Mouse (Mus musculus) embryonic facial prominence, embryonic 12.5 days (tissue): ENCODE measurements around the gene Creb3l2. TPM values are rescaled to one million over a fixed set of nuclear protein-coding genes. Genes with fewer than 3 reads are reported as not detected.
A peak's percentile ranks its signal among the peaks of the same experiment; 100 is the strongest.

ENCODE experiments used
- ATAC-seq: fragments of 200-750 bp; cut with Nextera tagmentation; 2 replicates; pipeline ENCODE4 v1.8.0; 2017; ENCODE audit not compliant: insufficient number of reproducible peaks, insufficient read depth, low FRiP score, low TSS enrichment
- H3K27ac ChIP-seq: fragments of 300-500 bp; sonication (generic); 2 replicates; pipeline ENCODE4 v1.5.1; 2016; ENCODE audit warnings: mild to moderate bottlenecking
- H3K27me3 ChIP-seq: fragments of 300-500 bp; sonication (generic); 2 replicates; pipeline ENCODE4 v1.6.1; 2016; ENCODE audit warnings: mild to moderate bottlenecking, moderate library complexity
- H3K36me3 ChIP-seq: fragments of 300-500 bp; sonication (generic); 2 replicates; pipeline ENCODE4 v1.6.1; 2016; ENCODE audit warnings: mild to moderate bottlenecking
- H3K4me1 ChIP-seq: fragments of 300-500 bp; sonication (generic); 2 replicates; pipeline ENCODE4 v1.6.1; 2016
- H3K4me2 ChIP-seq: fragments of 300-500 bp; sonication (generic); replicated peaks from 2 replicates; pipeline ENCODE4 v1.6.1; 2016; ENCODE audit warnings: mild to moderate bottlenecking, moderate library complexity
- H3K4me3 ChIP-seq: fragments of 300-500 bp; sonication (generic); 2 replicates; pipeline ENCODE4 v1.5.1; 2016; ENCODE audit warnings: mild to moderate bottlenecking
- H3K9ac ChIP-seq: fragments of 300-500 bp; sonication (generic); 2 replicates; pipeline ENCODE4 v1.6.1; 2016; ENCODE audit warnings: mild to moderate bottlenecking, moderate library complexity
- H3K9me3 ChIP-seq: fragments of 300-500 bp; sonication (generic); 2 replicates; pipeline ENCODE4 v1.6.1; 2016; ENCODE audit warnings: mild to moderate bottlenecking, moderate library complexity
- WGBS: fragments of 180-500 bp; shearing (Covaris S2); methylation state at CpG from one replicate; pipeline ENCODE4 v1.1.7; 2016; 5-methylcytosine and 5-hydroxymethylcytosine counted together
- polyA plus RNA-seq: library from polyadenylated mRNA; unstranded; fragments of >200 nt; fragmentation: Nextera tagmentation; extraction: Ambion mirVana; gene quantifications from 2 replicates; pipeline ENCODE4 v1.2.1, GENCODE M21; 2016

The Creb3l2 gene
- polyA plus RNA-seq, 1 experiment from 2014 or later = 25.6 TPM

- no peak for ATAC-seq
- Histone ChIP-seq H3K9ac (no peak overlapping the region), H3K4me2 (no peak overlapping the region), H3K27me3 (no peaks in the 10 kb centered on the region), H3K9me3 (no peaks in the 10 kb centered on the region), H3K4me3 (no peak overlapping the region), H3K36me3 (0 out of 2 replicates have a peak, but pooled peaks cover 3% of the 10 kb centered on the region), H3K27ac (peak overlapping the region; percentile 61), H3K4me1 (peaks cover 39% of the 10 kb centered on the region)
- 28% methylated on average over 7 of the region's 7 CpGs for WGBS
Measured at GRCm38 (mm10) chr6:37424374-37424773, 17.6 kb downstream of the Creb3l2 start.

GRCm38 (mm10) chr6:37423386-37423785 lies 18.6 kb downstream of the Creb3l2 start:
- no peak overlapping the region for H3K9ac ChIP-seq
- 0 out of 2 replicates have a peak, but pooled peaks cover 2% of the 10 kb centered on the region for H3K36me3 ChIP-seq
- H3K4me1 ChIP-seq = peaks cover 40% of the 10 kb centered on the region
- H3K4me3 ChIP-seq = no peak overlapping the region
- whole genome bisulfite sequencing = 81% methylated on average over 1 of the region's 1 CpGs
- peak overlapping the region; percentile 54; the same call in 1 of the 2 replicates for H3K27ac ChIP-seq
- no peak overlapping the region for H3K4me2 ChIP-seq
- H3K27me3 ChIP-seq = no peaks in the 10 kb centered on the region
- no peaks in the 10 kb centered on the region for H3K9me3 ChIP-seq
- ATAC-seq = no peak

GRCm38 (mm10) chr6:37421124-37421523 lies 20.8 kb downstream of the Creb3l2 start:
- H3K36me3 ChIP-seq = no peaks in the 10 kb centered on the region
- no peak overlapping the region for H3K9ac ChIP-seq
- no peaks in the 10 kb centered on the region for H3K9me3 ChIP-seq
- H3K4me1 ChIP-seq = peaks cover 39% of the 10 kb centered on the region
- no peaks in the 10 kb centered on the region for H3K27me3 ChIP-seq
- H3K4me3 ChIP-seq = no peak overlapping the region
- no peak for ATAC-seq
- H3K4me2 ChIP-seq = no peak overlapping the region
- H3K27ac ChIP-seq = no peak overlapping the region
- WGBS = 79% methylated on average over 6 of the region's 6 CpGs

GRCm38 (mm10) chr6:37419445-37419941 lies 22.5 kb downstream of the Creb3l2 start:
- WGBS = 62% methylated on average over 17 of the region's 17 CpGs
- no peak overlapping the region for H3K4me2 ChIP-seq
- ATAC-seq = no peak

GRCm38 (mm10) chr6:37418931-37419330 lies 23.0 kb downstream of the Creb3l2 start:
- WGBS = 41% methylated on average over 6 of the region's 6 CpGs
- H3K9me3 ChIP-seq = no peaks in the 10 kb centered on the region
- no peaks in the 10 kb centered on the region for H3K27me3 ChIP-seq
- H3K4me1 ChIP-seq = peaks cover 39% of the 10 kb centered on the region
- H3K4me2 ChIP-seq = 0 out of 2 replicates have a peak overlapping the region, but pooled peaks have one; percentile 20
- peak overlapping the region; percentile 82 for H3K27ac ChIP-seq
- no peak overlapping the region for H3K4me3 ChIP-seq
- ATAC-seq = no peak; the same call in 1 of the 2 replicates
- no peak overlapping the region for H3K9ac ChIP-seq
- peaks cover 7% of the 10 kb centered on the region; the same call in 1 of the 2 replicates for H3K36me3 ChIP-seq

More at GRCm38 (mm10) chr6:37419445-37419941, 22.5 kb downstream of the Creb3l2 start:
- H3K27me3 ChIP-seq = no peaks in the 10 kb centered on the region
- H3K36me3 ChIP-seq = peaks cover 4% of the 10 kb centered on the region; the same call in 1 of the 2 replicates
- no peak overlapping the region for H3K9ac ChIP-seq
- no peak overlapping the region for H3K4me3 ChIP-seq
- H3K9me3 ChIP-seq = no peaks in the 10 kb centered on the region
- H3K27ac ChIP-seq = peak overlapping the region; percentile 82
- H3K4me1 ChIP-seq = peaks cover 43% of the 10 kb centered on the region

- 74% methylated on average over 4 of the region's 4 CpGs for WGBS
- peak overlapping the region; percentile 17; the same call in 1 of the 2 replicates for H3K27ac ChIP-seq
- H3K4me1 ChIP-seq = peaks cover 43% of the 10 kb centered on the region
- H3K27me3 ChIP-seq = no peaks in the 10 kb centered on the region
- H3K4me2 ChIP-seq = no peak overlapping the region
- no peaks in the 10 kb centered on the region for H3K9me3 ChIP-seq
- no peak overlapping the region for H3K4me3 ChIP-seq
- ATAC-seq = no peak
- no peak overlapping the region for H3K9ac ChIP-seq
- peaks cover 7% of the 10 kb centered on the region; the same call in 1 of the 2 replicates for H3K36me3 ChIP-seq
Measured at GRCm38 (mm10) chr6:37416743-37417142, 25.2 kb downstream of the Creb3l2 start.

GRCm38 (mm10) chr6:37415505-37415904 lies 26.4 kb downstream of the Creb3l2 start:
- Histone ChIP-seq H3K4me1 (peaks cover 43% of the 10 kb centered on the region), H3K27ac (peak overlapping the region; percentile 7), H3K9me3 (no peaks in the 10 kb centered on the region), H3K4me2 (no peak overlapping the region), H3K36me3 (peaks cover 7% of the 10 kb centered on the region; the same call in 1 of the 2 replicates), H3K27me3 (no peaks in the 10 kb centered on the region), H3K9ac (no peak overlapping the region), H3K4me3 (no peak overlapping the region)
- 63% methylated on average over 6 of the region's 6 CpGs for WGBS
- ATAC-seq = no peak

- ATAC-seq = 0 out of 2 replicates have a peak, but pooled peaks have one; percentile 50
- no peak overlapping the region for H3K4me3 ChIP-seq
- H3K36me3 ChIP-seq = peaks cover 7% of the 10 kb centered on the region; the same call in 1 of the 2 replicates
- H3K9ac ChIP-seq = no peak overlapping the region
- H3K9me3 ChIP-seq = no peaks in the 10 kb centered on the region
- peak overlapping the region; percentile 7 for H3K27ac ChIP-seq
- 48% methylated on average over 7 of the region's 7 CpGs for WGBS
- peaks cover 40% of the 10 kb centered on the region for H3K4me1 ChIP-seq
- no peak overlapping the region for H3K4me2 ChIP-seq
- no peaks in the 10 kb centered on the region for H3K27me3 ChIP-seq
Measured at GRCm38 (mm10) chr6:37415034-37415433, 26.9 kb downstream of the Creb3l2 start.

- 93% methylated on average over 10 of the region's 10 CpGs for WGBS
- no peaks in the 10 kb centered on the region for H3K9me3 ChIP-seq
- H3K27ac ChIP-seq = peak overlapping the region; percentile 7; the same call in 1 of the 2 replicates
- H3K4me3 ChIP-seq = no peak overlapping the region
- ATAC-seq = no peak
- H3K36me3 ChIP-seq = peaks cover 7% of the 10 kb centered on the region; the same call in 1 of the 2 replicates
- no peak overlapping the region for H3K9ac ChIP-seq
- peaks cover 35% of the 10 kb centered on the region for H3K4me1 ChIP-seq
- no peak overlapping the region for H3K4me2 ChIP-seq
- H3K27me3 ChIP-seq = no peaks in the 10 kb centered on the region
Measured at GRCm38 (mm10) chr6:37414576-37414975, 27.4 kb downstream of the Creb3l2 start.

- no peak for ATAC-seq
- Histone ChIP-seq H3K27me3 (no peaks in the 10 kb centered on the region), H3K9me3 (no peaks in the 10 kb centered on the region), H3K27ac (peak overlapping the region; percentile 41; the same call in 1 of the 2 replicates), H3K4me3 (no peak overlapping the region), H3K36me3 (peaks cover 7% of the 10 kb centered on the region; the same call in 1 of the 2 replicates), H3K4me1 (peaks cover 19% of the 10 kb centered on the region), H3K4me2 (no peak overlapping the region), H3K9ac (no peak overlapping the region)
- WGBS = 66% methylated on average over 3 of the region's 3 CpGs
Measured at GRCm38 (mm10) chr6:37411696-37412095, 30.2 kb downstream of the Creb3l2 start.

- Histone ChIP-seq H3K27ac (no peak overlapping the region), H3K27me3 (no peaks in the 10 kb centered on the region), H3K4me3 (no peak overlapping the region), H3K4me1 (peaks cover 13% of the 10 kb centered on the region), H3K36me3 (peaks cover 7% of the 10 kb centered on the region; the same call in 1 of the 2 replicates), H3K9ac (no peak overlapping the region), H3K9me3 (no peaks in the 10 kb centered on the region), H3K4me2 (no peak overlapping the region)
- no peak for ATAC-seq
- WGBS = 85% methylated on average over 2 of the region's 2 CpGs
Measured at GRCm38 (mm10) chr6:37409829-37410228, 32.1 kb downstream of the Creb3l2 start.

GRCm38 (mm10) chr6:37407876-37408275 lies 34.1 kb downstream of the Creb3l2 start:
- no peak for ATAC-seq
- no peaks in the 10 kb centered on the region for H3K36me3 ChIP-seq
- WGBS = 94% methylated on average over 3 of the region's 3 CpGs

More at GRCm38 (mm10) chr6:37407876-37408275, 34.1 kb downstream of the Creb3l2 start:
- Histone ChIP-seq H3K4me1 (peaks cover 22% of the 10 kb centered on the region), H3K27me3 (no peaks in the 10 kb centered on the region), H3K4me2 (no peak overlapping the region), H3K4me3 (no peak overlapping the region), H3K9ac (no peak overlapping the region), H3K9me3 (no peaks in the 10 kb centered on the region), H3K27ac (no peak overlapping the region)
